Mouse (Mus musculus) midbrain, postnatal 0 days (tissue): Measurements from ENCODE around the gene Zfand5. TPM values are rescaled to one million over a fixed set of nuclear protein-coding genes. Genes with fewer than 3 reads are reported as not detected.
"Not testable (repeated sequence)": the region's sequence is repeated elsewhere in the genome, so short reads cannot be mapped to it uniquely, and the experiment has no call there.

ENCODE experiments used
- ATAC-seq: fragments of 200-750 bp; cut with Nextera tagmentation; 2 replicates; pipeline ENCODE4 v1.8.0; 2017; ENCODE audit warnings: moderate number of reproducible peaks, mild to moderate bottlenecking, moderate TSS enrichment, moderate library complexity; ENCODE audit not compliant: low FRiP score
- DNase-seq: peaks from one replicate; pipeline ENCODE4 v3.0.0-alpha.2; 2015; ENCODE audit warnings: low spot score
- H3K27ac ChIP-seq: fragments of 300-500 bp; sonication (generic); 2 replicates; pipeline ENCODE4 v1.5.1; 2014; ENCODE audit warnings: low read depth, mild to moderate bottlenecking, low read length, mixed read lengths
- H3K27me3 ChIP-seq: fragments of 300-500 bp; sonication (generic); 2 replicates; pipeline ENCODE4 v1.6.1; 2014; ENCODE audit warnings: low read length, control low read depth, mixed read lengths; ENCODE audit not compliant: insufficient read depth
- H3K36me3 ChIP-seq: fragments of 300-500 bp; sonication (generic); 2 replicates; pipeline ENCODE4 v1.6.1; 2014; ENCODE audit warnings: low read length, control low read depth, mixed read lengths; ENCODE audit not compliant: insufficient read depth
- H3K4me1 ChIP-seq: fragments of 300-500 bp; sonication (generic); 2 replicates; pipeline ENCODE4 v1.6.1; 2014; ENCODE audit warnings: mild to moderate bottlenecking, control low read depth, antibody characterized with exemption, low read length, mixed read lengths; ENCODE audit not compliant: insufficient read depth
- H3K4me2 ChIP-seq: fragments of 300-500 bp; sonication (generic); 2 replicates; pipeline ENCODE4 v1.6.1; 2014; ENCODE audit warnings: low read depth, mild to moderate bottlenecking, low read length, mixed read lengths; ENCODE audit not compliant: poor library complexity, severe bottlenecking
- H3K4me3 ChIP-seq: fragments of 300-500 bp; sonication (generic); 2 replicates; pipeline ENCODE4 v1.5.1; 2014; ENCODE audit warnings: low read depth, mild to moderate bottlenecking, low read length, moderate library complexity
- H3K9ac ChIP-seq: fragments of 300-500 bp; sonication (generic); replicated peaks from 2 replicates; pipeline ENCODE4 v1.6.1; 2014; ENCODE audit warnings: mild to moderate bottlenecking, low read length, moderate library complexity, mixed read lengths; ENCODE audit not compliant: poor library complexity, severe bottlenecking
- H3K9me3 ChIP-seq: fragments of 300-500 bp; sonication (generic); 2 replicates; pipeline ENCODE4 v1.6.1; 2016; ENCODE audit warnings: low read length, control low read depth
- CTCF ChIP-seq: IDR thresholded peaks from 2 replicates; pipeline ENCODE4 v1.5.1; 2016; ENCODE audit warnings: antibody characterized with exemption, mild to moderate bottlenecking
- WGBS: fragments of 180-500 bp; shearing (Covaris S2); extraction: QIAGEN DNeasy Blood & Tissue Kit; methylation state at CpG from one replicate; pipeline ENCODE4 v1.1.7; 2014; 5-methylcytosine and 5-hydroxymethylcytosine counted together
- polyA plus RNA-seq: library from polyadenylated mRNA; unstranded; fragments of >200 nt; fragmentation: Nextera tagmentation; extraction: Ambion mirVana; gene quantifications from 2 replicates; pipeline ENCODE4 v1.2.1, GENCODE M21; 2015
- total RNA-seq: library from RNA; depleted of rRNA; stranded (reverse); fragments of >200 nt; gene quantifications from 2 replicates; pipeline ENCODE4 v1.2.3, GENCODE M21; 2014

Gene Zfand5
- total and polyA plus RNA-seq, 2 experiments from 2014 or later: 99.1 to 120 TPM

DNA sequence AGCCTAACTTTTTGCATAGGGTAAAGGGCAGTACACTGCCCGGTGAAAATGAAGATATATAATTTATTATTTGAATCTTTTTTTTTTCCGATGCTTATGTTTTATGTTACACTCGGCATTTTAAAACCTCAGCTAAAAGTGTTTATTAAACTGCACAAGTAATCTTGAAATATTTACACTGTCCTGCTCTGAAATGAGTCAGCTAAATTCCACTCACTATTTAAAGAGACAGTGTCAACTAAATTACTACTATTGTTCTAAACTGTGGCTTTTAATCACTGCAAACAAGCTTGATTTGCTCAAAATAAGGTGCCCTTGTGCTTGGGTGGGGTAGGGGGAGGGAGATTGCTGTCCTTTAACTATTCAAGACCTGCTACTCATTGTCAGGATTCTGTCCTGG, 2.6 kb downstream of the Zfand5 start:
- Histone ChIP-seq H3K27ac (no peak overlapping the region), H3K4me1 (no peaks in the 10 kb centered on the region; the same call in 1 of the 2 replicates), H3K36me3 (peaks cover 5% of the 10 kb centered on the region; the same call in 1 of the 2 replicates), H3K4me2 (peak overlapping the region; percentile 75), H3K4me3 (peak overlapping the region; percentile 86), H3K9ac (no peak overlapping the region), H3K9me3 (no peaks in the 10 kb centered on the region), H3K27me3 (no peaks in the 10 kb centered on the region)
- 23% methylated on average over 3 of the region's 3 CpGs for WGBS
- ATAC-seq (no peak), DNase-seq (no peak)
- TF ChIP-seq CTCF: no peak

DNA sequence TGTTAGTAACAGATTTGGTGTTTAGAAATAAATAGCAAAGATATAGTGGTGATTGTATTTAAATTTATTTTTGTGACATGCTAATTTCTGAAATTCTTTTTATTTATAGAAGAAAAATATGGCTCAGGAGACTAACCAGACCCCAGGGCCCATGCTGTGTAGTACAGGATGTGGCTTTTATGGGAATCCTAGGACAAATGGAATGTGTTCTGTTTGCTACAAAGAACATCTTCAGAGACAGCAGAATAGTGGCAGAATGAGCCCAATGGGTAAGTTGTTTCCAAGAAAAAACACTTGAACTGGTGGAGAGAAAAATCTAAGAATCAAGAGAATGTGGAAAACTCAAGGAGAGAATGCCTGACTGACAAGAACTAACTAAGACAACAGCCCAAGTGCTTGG, 4.2 kb downstream of the Zfand5 start:
- peaks cover 10% of the 10 kb centered on the region for H3K36me3 ChIP-seq
- H3K4me1 ChIP-seq: no peaks in the 10 kb centered on the region; the same call in 1 of the 2 replicates
- H3K9me3 ChIP-seq: no peaks in the 10 kb centered on the region
- H3K9ac ChIP-seq: no peak overlapping the region
- no peak for DNase-seq
- no peak overlapping the region for H3K4me2 ChIP-seq
- H3K4me3 ChIP-seq: no peak overlapping the region
- H3K27me3 ChIP-seq: no peaks in the 10 kb centered on the region
- ATAC-seq: no peak
- no peak overlapping the region for H3K27ac ChIP-seq
- TF ChIP-seq CTCF: no peak

DNA sequence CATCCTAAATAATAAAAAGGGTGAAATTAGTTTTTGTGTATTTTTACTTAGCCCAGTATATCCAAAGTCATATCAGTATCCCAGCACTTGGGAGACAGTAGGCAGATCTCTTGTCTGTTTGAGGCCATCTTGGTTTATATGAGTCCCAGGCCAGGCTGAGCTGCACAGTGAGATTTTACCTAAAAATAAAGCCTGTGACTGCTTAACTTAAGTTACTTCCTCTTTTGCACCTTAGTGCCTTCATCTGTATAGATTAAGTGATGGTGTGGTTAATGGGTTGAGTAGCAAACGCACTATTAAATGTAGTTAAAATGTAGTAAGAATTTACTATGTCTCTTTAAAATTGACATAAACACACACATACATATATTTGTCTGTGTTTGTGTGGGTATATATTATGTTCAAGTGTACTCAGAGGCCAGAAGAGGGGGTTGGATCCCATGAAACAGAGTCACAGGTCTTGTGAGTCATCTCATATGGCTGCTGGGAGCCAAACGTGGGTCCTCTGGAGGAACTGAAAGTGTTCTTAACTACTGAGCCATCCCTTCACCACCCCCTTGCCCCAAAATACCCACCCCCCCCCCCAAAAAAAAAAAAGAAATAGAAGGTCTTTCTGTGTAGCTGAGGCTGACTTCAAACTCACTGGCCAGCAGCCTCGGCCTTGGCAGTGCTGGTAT, 14.5 kb downstream of the Zfand5 start:
- DNase-seq: no peak
- no peak overlapping the region for H3K27ac ChIP-seq

DNA sequence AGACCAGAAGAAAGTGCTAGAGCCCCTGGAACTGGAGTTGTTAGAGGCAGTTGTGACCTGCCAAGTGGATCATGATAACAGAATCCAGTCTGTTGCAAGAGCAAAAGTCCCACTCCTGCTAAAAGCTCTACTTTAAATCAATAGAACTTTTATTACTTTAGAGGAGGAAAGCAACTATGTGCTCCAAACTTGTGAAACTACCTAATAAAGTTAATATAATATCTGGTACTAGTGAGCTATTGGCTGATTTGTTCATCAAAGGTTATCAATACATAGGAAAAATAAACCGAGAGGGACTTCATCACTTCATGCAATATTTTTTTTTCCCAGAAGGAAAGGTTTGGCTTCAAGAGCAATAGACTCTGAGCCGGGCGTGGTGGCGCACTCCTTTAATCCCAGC, 25.3 kb downstream of the Zfand5 start:
- Histone ChIP-seq H3K4me2 (no peak overlapping the region), H3K9ac (no peak overlapping the region), H3K4me3 (no peak overlapping the region), H3K27ac (no peak overlapping the region), H3K27me3 (no peaks in the 10 kb centered on the region), H3K4me1 (no peaks in the 10 kb centered on the region), H3K9me3 (no peaks in the 10 kb centered on the region), H3K36me3 (no peaks in the 10 kb centered on the region)
- DNase-seq: no peak
- ATAC-seq: no peak
- TF ChIP-seq CTCF: no peak
- WGBS: 92% methylated on average over 4 of the region's 4 CpGs

More for the DNA sequence above, 14.5 kb downstream of the Zfand5 start:
- TF ChIP-seq CTCF: no peak
- Histone ChIP-seq H3K36me3 (peaks cover 4% of the 10 kb centered on the region; the same call in 1 of the 2 replicates), H3K4me1 (no peaks in the 10 kb centered on the region), H3K27me3 (no peaks in the 10 kb centered on the region), H3K4me3 (no peak overlapping the region), H3K9ac (no peak overlapping the region), H3K9me3 (no peaks in the 10 kb centered on the region), H3K4me2 (no peak overlapping the region)
- WGBS: 76% methylated on average over 3 of the region's 3 CpGs
- no peak for ATAC-seq

DNA sequence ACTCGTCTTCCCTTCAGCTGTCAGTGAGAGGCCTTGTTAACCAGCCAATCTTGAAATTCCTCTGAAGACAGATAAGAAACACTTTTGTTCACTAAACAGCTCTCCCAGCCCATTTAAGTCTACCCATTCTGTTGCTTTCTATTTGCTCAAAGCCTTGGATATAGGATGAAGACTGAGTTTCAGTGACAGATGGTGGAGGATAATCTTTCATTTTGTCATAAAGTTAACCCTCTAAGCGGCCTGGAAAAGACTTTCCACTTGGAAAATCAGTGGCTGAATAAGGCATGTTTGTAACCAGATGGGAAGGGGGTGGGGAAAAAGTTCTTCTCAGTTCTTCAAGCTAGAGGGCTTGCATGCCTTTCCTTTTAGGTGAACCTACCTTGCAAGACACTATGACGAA, 29.7 kb downstream of the Zfand5 start:
- Histone ChIP-seq H3K36me3 (no peaks in the 10 kb centered on the region), H3K27ac (no peak overlapping the region), H3K4me1 (no peaks in the 10 kb centered on the region), H3K4me2 (no peak overlapping the region), H3K4me3 (no peak overlapping the region), H3K9me3 (no peaks in the 10 kb centered on the region), H3K9ac (no peak overlapping the region), H3K27me3 (no peaks in the 10 kb centered on the region)
- DNase-seq (peak; percentile 36), ATAC-seq (no peak)
- WGBS: 59% methylated on average over 3 of the region's 3 CpGs
- no peak for TF ChIP-seq CTCF

DNA sequence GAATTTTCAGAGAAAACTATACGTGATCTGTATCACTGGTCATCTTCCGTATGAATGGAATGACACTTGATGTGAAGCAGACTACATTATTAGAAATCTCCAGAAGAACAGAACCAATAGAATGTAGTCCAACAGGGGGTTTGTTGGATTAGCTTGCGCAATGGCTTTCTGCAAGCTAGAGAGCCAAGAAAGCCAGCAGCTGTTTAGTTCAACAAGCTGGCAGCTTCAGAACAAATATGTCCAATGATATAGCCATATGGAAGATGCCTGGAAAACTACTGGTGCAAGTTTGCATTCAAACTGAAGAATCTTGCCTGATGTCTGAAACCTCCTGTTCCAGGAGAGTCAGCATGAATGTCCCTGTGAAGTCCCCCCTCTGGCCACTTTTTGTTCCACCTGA, 35.7 kb downstream of the Zfand5 start:
- DNase-seq: peak; percentile 27
- 91% methylated on average over 3 of the region's 3 CpGs for WGBS
- no peaks in the 10 kb centered on the region for H3K4me1 ChIP-seq
- ATAC-seq: no peak
- no peak overlapping the region for H3K9ac ChIP-seq
- H3K4me3 ChIP-seq: no peak overlapping the region
- no peak for TF ChIP-seq CTCF
- no peak overlapping the region for H3K4me2 ChIP-seq
- no peaks in the 10 kb centered on the region for H3K36me3 ChIP-seq
- no peak overlapping the region for H3K27ac ChIP-seq
- no peaks in the 10 kb centered on the region for H3K9me3 ChIP-seq
- no peaks in the 10 kb centered on the region for H3K27me3 ChIP-seq

DNA sequence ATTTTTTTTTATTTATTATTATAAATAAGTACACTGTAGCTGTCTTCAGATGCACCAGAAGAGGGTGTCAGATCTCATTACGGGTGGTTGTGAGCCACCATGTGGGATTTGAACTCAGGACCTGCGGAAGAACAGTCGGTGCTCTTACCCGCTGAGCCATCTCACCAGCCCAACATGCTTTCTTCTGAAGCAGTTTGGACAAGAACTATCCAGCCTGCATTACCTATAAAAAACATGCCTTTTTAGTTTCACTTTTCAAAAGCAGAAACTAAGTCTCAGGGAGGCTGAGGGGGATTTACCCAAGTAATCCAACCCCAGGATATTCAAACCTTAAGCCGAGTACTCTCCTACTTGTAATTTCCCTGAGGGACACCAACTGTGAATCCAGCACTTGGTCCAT, 38.3 kb downstream of the Zfand5 start:
- not testable (repeated sequence) for H3K9ac ChIP-seq, H3K4me3 ChIP-seq, DNase-seq, H3K27ac ChIP-seq, H3K9me3 ChIP-seq, ATAC-seq, H3K4me2 ChIP-seq, H3K36me3 ChIP-seq, H3K27me3 ChIP-seq, H3K4me1 ChIP-seq
- 93% methylated on average over 5 of the region's 5 CpGs for WGBS
